Mouse (Mus musculus) erythroid progenitor cell, adult 5-6 weeks (primary cell): ENCODE measurements around the gene Evx2. TPM values are rescaled to one million over a fixed set of nuclear protein-coding genes. Genes with fewer than 3 reads are reported as not detected.

Experiments used
- ATAC-seq: replicated peaks from 2 replicates; pipeline ENCODE4 v1.8.0; 2016; ENCODE audit warnings: moderate number of reproducible peaks, mild to moderate bottlenecking, moderate TSS enrichment, inconsistent platforms; ENCODE audit not compliant: poor library complexity, low FRiP score, severe bottlenecking
- total RNA-seq, 2 experiments: library from RNA; stranded (forward) in 1 of 2; stranded (reverse) in 1 of 2; fragments of 150-400 nt in 1 of 2; fragments of 186-747, 209-891 nt in 1 of 2; gene quantifications; 2 replicates each; pipeline versions ENCODE4 v1.2.3 to v1.2.4; 2015 to 2017; ENCODE audit warnings: low replicate concordance in 2 of 2

The Evx2 gene
- total RNA-seq, 2 experiments from 2014 or later, result not detected

DNA sequence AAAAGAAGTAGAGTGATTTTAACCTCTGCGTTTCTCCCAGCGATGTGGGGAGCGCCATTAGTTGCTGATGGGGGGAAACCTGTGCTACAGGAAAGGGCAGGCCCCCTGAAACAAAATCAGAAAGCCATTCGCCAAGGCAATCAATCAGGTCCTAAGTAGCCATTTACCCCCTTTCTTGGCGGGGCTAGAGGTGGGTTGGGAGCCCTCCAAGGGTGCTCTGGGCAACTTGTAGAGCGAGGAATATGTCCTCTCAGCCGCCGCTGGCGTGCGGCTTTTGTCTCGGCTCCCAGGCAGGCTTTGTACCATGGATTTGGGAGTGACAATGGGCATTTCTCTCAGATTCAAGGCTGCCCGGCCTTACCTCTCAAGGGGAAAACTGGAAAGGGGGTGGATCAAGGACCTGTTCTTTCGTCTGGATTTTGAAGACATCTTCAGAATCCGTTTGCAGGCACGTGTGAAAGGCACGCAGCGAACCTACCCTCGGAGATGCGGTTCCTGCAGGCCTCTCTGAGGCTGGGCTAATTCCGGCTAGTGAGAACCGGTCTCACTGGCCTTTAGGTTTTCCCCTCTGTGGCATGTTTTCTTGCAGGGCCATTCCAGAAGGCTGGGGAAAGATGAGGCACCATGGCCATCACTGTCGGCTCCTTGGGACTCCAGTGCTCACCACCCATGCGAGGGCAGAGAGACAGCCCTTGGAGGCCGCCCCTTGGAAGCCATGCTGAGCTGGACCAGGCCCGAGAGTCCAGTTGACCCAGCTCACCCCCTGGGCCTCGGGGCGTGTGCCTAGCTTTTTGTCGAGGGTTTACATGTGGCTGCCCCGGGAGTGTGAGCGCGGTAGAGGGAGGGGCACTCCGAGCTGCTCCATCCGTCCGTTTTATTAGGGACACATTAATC is 37.3 kb upstream of the Evx2 start:
- ATAC-seq, result no peak

DNA sequence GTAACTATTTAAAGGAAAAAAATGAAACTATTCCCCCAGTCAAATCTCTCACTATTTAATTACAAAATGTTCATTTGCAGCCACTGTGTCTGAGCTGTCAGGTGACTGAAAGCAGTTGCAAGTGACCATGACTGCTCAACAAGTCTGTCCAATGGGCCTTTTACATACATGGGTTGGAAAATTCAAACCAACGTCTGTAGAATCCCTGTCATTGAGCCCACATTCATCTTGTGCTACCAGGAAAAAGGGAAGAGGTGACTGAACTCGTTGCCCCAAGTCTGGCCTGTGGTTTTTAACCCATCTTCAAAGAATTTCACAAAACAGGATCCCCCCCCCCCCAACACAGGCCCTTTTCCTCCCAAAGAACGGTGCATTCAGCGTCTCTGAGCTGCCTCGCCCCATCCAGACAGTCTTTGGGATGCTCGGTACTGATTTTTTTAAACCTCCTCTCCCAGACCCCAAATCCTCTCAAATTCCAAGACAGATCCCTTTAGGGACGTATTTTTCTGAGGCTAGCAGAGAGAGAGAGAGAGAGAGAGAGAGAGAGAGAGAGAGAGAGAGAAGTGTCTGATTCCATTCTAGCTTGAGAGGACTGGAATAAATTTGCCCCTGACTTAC is 36.6 kb upstream of the Evx2 start:
- no peak for ATAC-seq

DNA sequence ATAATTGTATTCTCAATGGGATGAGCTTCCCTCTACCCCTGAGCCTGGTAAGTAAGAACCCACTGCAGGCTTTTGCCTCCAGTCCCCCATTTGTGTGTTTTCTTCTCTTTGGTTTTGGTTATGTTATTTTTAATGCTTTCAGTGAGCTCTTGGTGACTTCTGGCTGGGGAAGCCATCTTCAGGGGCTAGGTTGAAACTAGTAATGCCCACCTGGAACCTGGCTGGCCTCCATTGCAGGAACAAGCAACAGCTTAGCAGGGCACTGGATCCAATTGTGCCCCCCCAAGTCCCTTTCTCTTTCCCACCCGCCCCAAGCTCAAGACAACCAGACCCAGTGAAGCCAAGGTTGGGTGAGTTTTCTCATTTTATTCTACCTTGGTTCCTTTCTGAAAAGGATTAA is 36.0 kb upstream of the Evx2 start:
- ATAC-seq, result no peak

DNA sequence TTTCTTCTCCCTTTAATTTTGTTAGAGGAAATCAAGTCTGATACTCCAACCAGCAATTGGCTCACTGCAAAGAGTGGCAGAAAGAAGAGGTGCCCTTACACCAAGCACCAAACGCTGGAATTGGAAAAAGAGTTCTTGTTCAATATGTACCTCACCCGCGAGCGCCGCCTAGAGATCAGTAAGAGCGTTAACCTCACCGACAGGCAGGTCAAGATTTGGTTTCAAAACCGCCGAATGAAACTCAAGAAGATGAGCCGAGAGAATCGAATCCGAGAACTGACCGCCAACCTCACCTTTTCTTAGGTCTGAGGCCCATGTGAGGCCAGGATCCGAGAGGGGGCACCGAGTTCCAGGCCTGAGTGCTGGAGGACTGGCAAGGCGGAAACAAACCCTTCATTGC is 34.7 kb upstream of the Evx2 start:
- ATAC-seq, result no peak

DNA sequence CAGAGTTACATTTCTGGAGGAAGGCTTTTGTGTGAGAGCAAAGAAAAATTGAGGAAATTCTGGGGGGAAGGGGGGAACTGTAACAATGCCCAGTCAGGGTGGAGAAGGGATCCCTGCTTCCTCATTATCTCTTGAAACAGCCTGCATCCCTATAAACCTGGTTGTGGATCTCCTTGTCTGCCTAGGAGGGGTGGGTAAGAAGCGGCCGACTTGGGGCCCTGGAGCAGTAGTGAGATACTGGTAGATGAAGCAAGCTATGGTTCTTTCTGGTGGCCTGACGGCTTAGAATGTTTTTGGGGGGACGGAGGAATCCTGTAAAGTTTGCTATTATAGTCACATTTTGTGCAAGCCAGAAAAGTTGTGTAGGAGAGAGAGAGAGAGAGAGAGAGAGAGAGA is 34.1 kb upstream of the Evx2 start:
- no peak for ATAC-seq

DNA sequence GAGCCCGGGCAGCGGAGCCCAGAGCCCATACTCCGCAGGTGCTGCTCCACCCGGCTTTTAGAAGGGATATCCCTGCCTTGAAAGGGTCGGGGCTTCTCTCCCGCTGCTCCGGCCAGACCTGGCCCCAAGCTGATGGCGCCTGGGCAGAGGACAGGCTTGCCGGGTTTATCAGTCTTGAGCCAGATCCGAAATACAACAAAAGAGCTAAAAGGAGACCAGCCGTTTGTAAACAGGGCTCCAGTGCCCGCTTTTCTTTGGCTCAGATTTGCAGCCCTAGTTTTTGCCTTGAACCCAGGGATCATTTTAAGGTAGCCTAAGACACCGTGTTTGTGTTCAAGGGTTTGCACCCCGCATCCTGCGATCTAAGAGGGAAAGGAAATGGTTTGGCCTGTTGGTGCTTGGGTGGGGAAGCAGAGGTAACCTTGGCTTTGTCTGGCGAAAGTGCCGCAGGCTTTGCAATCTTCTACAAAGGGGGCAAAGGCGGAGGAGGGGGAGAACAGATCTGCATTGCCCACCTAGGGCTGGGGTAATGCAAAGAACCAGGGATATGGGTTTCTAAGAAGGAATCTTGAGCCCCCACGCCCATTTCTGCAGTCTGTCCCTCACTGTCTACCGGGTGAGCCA is 33.6 kb upstream of the Evx2 start:
- no peak for ATAC-seq

DNA sequence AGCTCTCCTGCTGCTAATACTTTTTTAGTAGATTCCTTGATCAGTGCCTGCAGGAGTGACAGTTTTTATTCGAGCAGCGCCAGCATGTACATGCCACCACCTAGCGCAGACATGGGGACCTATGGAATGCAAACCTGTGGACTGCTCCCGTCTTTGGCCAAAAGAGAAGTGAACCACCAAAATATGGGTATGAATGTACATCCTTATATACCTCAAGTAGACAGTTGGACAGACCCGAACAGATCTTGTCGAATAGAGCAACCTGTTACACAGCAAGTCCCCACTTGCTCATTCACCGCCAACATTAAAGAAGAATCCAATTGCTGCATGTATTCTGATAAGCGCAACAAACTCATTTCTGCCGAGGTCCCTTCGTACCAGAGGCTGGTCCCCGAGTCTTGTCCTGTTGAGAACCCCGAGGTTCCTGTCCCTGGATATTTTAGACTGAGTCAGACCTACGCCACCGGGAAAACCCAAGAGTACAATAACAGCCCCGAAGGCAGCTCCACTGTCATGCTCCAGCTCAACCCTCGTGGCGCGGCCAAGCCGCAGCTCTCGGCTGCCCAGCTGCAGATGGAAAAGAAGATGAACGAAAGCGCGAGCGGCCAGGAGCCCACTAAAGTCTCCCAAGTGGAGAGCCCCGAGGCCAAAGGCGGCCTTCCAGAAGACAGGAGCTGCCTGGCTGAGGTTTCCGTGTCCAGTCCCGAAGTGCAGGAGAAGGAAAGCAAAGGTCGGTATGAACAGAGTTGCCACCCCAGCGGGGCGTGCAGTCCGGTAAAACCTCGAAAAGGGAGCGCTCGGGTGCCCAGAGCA is 32.8 kb upstream of the Evx2 start:
- no peak for ATAC-seq

DNA sequence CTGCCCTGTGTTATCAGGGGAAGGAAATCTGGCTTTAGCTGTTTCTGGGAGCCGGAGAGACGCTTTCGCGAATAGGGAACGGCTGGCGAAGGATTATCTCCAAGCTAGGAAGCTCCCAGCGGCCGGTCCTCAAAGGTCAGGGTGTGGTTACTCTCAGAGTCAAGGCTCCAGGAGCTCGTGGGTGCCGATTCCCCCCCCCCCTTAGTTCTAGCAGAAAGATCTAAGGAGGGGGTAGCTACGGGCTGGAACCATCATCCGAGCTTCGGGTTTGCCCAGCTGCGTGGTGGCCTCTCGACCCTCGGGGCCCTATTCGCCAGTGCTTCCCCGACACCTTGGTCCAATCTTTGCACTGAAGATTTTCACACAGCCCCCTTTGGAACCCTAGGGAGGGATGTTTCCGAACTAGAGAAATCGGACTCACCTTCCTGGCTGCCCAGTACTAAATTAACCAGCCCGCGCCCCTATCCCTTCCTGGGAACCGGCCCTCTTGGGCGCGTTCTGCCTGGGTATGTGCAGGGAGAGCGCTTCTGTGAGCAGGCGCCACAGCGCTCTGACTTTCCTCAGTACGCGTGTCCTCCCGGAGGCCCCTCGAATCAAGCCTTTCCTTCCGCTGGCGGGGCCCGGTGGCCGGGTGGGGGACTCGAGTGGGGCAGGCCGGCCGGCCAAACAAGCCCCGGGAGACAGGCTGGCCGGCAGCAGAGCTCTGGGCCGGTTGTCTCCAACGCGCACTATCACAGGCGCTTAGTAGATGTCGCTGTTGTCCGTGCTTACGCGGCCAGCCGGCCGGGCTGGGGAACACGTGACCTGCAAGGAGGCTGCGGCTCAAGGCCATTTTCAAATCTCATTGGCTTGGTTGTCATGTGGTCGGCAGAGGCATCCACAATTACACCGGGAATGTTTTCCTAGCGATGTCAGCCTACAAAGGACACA is 31.9 kb upstream of the Evx2 start, which contains the start of gene Hoxd10:
Hoxd10 (plus strand) TSS at position 903 of the 930 bp plus-strand sequence.
- ATAC-seq, result no peak

DNA sequence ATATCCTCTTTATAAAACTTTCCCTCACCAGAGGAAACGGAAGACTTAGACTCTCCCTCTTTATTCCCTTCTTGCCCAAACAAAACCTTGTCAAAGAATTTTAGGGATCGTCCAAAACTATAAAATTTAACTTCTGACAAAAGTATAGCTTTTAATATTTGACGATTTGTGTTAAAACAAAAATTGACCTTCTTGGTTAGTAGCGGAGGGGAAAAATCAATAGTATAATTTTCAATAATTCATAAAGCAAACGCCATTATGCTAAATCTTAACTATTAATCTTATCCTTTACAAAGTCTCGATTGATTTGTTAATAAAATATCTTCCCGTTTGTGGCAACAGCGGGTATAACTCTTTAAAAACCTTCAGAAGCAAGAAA is 31.0 kb upstream of the Evx2 start:
- no peak for ATAC-seq

DNA sequence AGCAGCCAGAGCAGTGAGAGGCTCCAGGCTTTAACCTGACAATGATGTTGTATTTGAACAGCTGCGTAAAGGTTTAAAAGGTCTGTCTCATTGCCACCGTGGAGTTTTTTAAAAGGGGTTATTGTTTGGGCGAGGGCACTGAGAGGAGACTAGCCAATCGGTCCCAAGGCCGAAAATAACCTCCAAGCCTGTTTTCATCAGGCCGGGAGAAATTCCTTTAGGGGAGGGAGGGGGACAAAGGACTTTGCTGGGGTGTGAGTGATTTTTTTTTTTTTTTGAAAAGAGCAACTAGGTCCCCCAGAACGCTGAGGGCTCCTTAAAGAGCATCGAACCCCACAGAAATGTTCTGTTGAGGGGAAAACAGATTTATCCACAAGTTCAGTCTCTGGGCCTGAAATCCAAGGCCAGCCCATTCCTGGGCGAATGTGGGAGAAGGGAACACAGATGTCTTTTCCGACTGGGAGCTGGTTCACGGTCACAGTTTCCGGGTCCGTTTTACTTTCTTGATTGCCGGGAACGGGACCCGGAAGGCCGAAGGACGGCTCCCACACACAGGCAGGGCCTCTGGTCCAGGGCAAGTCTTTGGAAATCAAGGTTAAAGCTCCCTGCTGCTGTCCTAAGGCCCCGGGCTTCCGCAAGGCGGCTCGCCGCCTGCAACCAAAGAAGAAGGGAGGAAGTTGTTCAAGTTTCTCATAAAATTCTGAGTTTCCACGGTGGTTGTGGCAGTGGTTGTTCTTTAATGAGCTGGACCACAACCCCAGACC is 30.4 kb upstream of the Evx2 start:
- no peak for ATAC-seq

DNA sequence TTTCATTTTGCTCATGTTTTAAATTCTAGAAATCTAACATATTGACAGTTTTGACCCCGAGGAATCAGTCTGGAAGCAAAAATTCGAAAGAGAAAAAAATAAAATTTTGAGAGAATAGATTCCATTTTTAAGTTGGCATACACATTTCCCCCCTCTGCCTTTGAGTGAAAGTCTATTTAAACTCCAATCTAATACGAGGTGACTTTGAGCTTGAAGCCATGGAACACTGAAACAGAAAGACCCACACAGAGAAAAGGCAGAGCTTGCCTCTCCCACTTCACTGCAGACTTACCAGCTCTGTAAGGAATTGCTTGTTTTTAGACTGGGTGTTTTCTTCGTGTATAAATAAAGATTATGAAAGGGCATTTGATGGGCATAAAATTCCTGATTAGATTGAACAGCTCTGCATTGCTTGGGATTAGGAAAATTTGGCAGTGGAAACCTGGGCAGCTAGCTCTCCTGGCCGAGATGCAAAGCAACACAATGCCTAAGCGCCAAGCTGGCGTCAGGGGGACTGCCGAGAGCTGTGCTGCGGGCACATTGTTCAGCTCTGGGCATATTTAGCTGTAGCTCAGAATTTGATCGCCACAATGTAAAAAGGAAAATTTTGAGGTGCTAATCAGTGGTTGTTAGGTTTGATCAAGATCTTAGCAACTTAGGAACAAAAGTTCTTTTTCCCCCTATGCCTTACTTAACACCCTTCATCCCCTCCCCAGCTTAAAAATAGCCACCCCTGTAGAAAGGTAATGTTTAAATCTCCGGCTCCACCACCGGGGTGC is 29.6 kb upstream of the Evx2 start:
- ATAC-seq, result no peak

DNA sequence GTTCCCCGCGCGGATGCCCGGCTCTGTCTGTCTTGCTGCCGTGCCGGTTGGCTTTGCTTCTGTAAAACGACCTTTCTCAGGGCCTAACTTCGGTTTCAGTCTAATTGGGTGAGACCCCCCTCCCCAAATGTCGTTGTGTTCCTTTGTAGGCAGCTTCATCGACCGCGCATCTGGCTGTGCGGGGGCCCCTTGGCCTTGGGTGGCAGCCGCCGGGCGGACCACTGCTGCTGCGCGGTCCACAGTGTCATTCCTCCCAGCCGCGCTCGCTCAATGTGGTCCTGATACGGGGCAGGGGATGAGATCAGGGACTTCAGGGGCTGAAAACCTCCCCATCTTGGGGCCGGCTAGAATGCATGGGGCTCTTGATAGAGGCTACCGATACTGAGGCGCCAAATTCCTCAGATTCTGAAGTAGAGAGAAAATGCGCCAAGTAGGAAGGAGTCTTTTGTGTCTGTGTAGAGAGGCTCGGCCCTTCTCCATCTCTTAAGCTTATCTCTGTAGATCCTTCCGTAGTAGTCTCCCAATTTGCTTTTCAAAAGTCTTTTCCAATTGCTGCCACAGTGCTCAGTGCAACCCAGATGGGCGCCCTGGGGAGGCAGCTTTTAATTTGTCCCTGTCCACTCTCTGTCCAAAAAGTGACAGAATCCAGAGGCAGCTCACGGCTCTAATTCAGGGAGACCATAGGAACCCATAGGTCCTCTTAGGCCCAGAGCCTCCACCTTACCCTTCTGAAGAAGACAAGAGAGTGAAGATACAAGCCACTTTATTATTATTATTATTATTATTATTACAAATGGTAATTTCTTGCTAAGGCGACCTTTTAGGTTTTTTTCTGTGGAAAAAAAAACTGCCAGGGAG is 28.6 kb upstream of the Evx2 start:
- no peak for ATAC-seq

DNA sequence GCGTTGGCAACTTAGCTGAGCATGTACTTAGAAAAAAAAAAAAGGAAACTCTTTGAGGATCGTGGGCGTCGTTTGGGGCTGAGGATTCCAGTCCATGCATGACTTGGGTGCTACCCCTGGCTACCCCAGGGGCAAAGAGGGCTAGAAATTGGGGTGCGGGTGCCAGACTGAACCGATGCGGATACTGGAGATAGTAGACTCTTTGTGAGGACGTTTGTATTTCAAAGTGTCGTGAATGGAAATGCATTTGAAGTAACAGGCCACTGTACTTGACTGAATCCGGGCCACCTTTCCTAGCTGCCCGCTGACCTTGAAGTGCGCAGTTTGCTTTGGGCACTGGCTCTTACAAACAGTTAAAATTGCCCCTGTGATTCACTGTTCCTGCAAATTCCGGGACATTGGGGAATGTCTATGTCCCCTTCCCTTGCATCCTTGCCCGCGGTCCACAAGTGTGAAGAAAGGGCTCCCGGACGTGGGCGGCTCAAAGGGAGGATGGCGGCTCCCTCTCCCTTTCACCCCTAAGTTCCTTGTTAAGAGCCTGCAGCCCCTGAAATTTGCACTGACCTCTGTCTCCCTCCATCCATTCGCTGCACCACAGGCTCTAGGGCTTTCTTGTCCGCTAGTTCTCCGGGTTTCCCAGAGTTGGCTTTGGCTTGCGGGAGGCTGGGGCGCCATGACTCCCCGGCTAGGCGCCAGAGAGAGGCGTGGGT is 27.8 kb upstream of the Evx2 start:
- ATAC-seq, result no peak

DNA sequence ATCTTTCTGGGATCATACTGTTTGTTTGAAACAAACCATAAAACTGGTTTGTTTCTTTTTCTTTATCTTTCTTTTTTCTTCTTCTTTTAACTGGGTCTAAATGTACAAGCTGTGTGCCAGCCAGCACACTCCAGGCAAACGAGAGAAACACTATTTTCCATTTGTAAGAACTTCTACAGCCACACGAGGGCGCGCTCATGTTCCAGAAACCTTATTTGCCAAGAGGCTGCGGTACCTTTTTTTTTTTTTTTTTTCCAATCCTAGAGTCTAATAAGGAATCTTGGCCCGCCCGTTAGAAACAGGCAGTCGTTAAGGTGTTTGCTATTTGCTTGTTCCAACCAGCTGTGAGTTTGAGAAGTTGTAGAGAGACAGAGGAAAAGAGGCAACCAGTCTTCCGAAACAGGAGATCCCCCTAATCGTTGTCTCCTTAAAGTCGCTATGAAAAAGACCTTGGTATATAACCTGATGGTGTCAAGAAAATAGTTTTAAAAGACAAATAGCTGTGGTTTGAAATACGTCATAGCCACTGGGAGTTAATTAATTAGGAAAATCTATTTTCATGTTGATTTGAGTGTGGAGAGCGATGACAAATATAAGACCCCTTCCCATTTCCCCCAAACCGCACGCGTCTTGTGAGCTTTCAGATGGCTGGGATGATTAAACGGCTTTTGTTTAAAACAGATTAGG is 27.1 kb upstream of the Evx2 start:
- ATAC-seq, result no peak

DNA sequence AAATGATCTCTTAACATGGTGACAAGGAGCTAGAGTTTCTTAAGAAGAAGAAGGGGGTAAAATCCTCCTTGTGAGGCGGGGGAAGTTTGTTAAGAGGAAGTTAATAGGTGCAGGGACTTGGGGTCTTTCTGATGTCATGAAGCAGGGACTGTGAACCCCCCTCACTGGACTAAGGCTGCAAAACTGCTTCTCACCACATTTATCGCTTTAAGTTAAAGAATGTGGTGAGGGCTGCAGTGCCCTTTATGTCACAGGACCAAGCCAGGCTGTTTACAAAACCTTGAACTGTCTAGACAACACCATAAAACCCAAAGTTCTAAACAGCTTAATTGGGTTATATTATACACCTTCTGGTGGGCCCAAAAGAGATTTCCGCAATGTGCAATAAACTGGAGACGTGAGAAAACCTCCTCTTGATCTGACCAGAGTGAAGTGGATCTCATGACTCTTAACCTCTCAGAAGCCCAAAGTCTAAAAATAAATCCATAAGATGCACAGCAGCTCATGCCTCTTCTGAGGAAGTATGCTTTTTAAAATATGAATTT is 25.8 kb upstream of the Evx2 start:
- ATAC-seq, result no peak
